Mouse (Mus musculus): ENCODE data around the gene Scn4b. TPM values are rescaled to one million over a fixed set of nuclear protein-coding genes. Genes with fewer than 3 reads are reported as not detected.
A peak's percentile ranks its signal among the peaks of the same experiment; 100 is the strongest.

The Scn4b gene
- total RNA-seq, 2 experiments from 2014 or later = 0.10 to 0.14 TPM

- DNase-seq = no peak
These were observed 11.3 kb upstream of the Scn4b start for GRCm38 (mm10) chr9:45126941-45127340.

GRCm38 (mm10) chr9:45130119-45130518, 8.1 kb upstream of the Scn4b start:
- DNase-seq = no peak

- DNase-seq = peak; percentile 70
These were observed 4.5 kb upstream of the Scn4b start for GRCm38 (mm10) chr9:45133484-45134310.

- DNase-seq = no peak
These were observed 1.6 kb upstream of the Scn4b start for GRCm38 (mm10) chr9:45136442-45137169.

GRCm38 (mm10) chr9:45139082-45139481, 887 bp downstream of the Scn4b start:
- no peak for DNase-seq

GRCm38 (mm10) chr9:45140945-45141344, 2.8 kb downstream of the Scn4b start:
- no peak for DNase-seq

GRCm38 (mm10) chr9:45142686-45143085, 4.5 kb downstream of the Scn4b start:
- DNase-seq = no peak

GRCm38 (mm10) chr9:45145533-45146266, 7.5 kb downstream of the Scn4b start:
- DNase-seq = no peak

- DNase-seq = peak; percentile 82
These were observed 8.0 kb downstream of the Scn4b start for GRCm38 (mm10) chr9:45146267-45146597.

GRCm38 (mm10) chr9:45150933-45151332, 12.7 kb downstream of the Scn4b start:
- no peak for DNase-seq

- DNase-seq = no peak
These were observed 15.2 kb downstream of the Scn4b start for GRCm38 (mm10) chr9:45153361-45153760.

GRCm38 (mm10) chr9:45167903-45168302, 29.7 kb downstream of the Scn4b start:
- DNase-seq = no peak

GRCm38 (mm10) chr9:45170150-45170549, 32.0 kb downstream of the Scn4b start:
- no peak for DNase-seq

- DNase-seq = no peak
These were observed 32.9 kb downstream of the Scn4b start for GRCm38 (mm10) chr9:45171073-45171610.

- DNase-seq = no peak
These were observed 35.3 kb downstream of the Scn4b start for GRCm38 (mm10) chr9:45173475-45173874.

GRCm38 (mm10) chr9:45179282-45179681, 41.1 kb downstream of the Scn4b start:
- no peak for DNase-seq

- no peak for DNase-seq
These were observed 43.6 kb downstream of the Scn4b start, which contains the start of gene BC049352 for GRCm38 (mm10) chr9:45181770-45182169. Gene BC049352, plus strand, starts transcription at chr9:45182007.

GRCm38 (mm10) chr9:45182521-45182920, 44.3 kb downstream of the Scn4b start:
- no peak for DNase-seq

- DNase-seq = no peak
These were observed 45.1 kb downstream of the Scn4b start for GRCm38 (mm10) chr9:45183266-45183665.

GRCm38 (mm10) chr9:45185250-45185649, 47.1 kb downstream of the Scn4b start:
- DNase-seq = no peak

GRCm38 (mm10) chr9:45188570-45189563, 50.7 kb downstream of the Scn4b start:
- DNase-seq = no peak

All from heart, postnatal 4 days (tissue).